Mouse (Mus musculus): ENCODE results near the gene Ppat. TPM values are rescaled to one million over a fixed set of nuclear protein-coding genes. Genes with fewer than 3 reads are reported as not detected.

Ppat gene
- polyA plus RNA-seq, 1 experiment from 2014 or later = 53.0 TPM

Other genes starting within 250 kb of the Ppat start
- 23.2 and 26.2 TPM in 2 replicates for gene Aasdh, start 46.1 kb downstream of the Ppat start, polyA plus RNA-seq (2016; fragmentation: Nextera tagmentation; extraction: Ambion mirVana)
- gene Paics, start 271 bp downstream of the Ppat start, polyA plus RNA-seq (2016; fragmentation: Nextera tagmentation; extraction: Ambion mirVana) = 469 and 495 TPM in 2 replicates
- 79.4 and 81.3 TPM in 2 replicates for gene Srp72, start 23.1 kb upstream of the Ppat start, polyA plus RNA-seq (2016; fragmentation: Nextera tagmentation; extraction: Ambion mirVana)
- 0.31 TPM in 1 of 2 replicates, not detected in the other for gene Arl9, start 52.5 kb upstream of the Ppat start, polyA plus RNA-seq (2016; fragmentation: Nextera tagmentation; extraction: Ambion mirVana)
- not detected in 2 replicates for gene Thegl, start 64.4 kb upstream of the Ppat start, polyA plus RNA-seq (2016; fragmentation: Nextera tagmentation; extraction: Ambion mirVana)
- 0.40 TPM in 1 of 2 replicates, not detected in the other for gene Hopx, start 163.5 kb upstream of the Ppat start, polyA plus RNA-seq (2016; fragmentation: Nextera tagmentation; extraction: Ambion mirVana)